Mouse (Mus musculus) intestine, postnatal 0 days (tissue): ENCODE results near the gene Hecw1. TPM values are rescaled to one million over a fixed set of nuclear protein-coding genes. Genes with fewer than 3 reads are reported as not detected.

Experiments used
- ATAC-seq: fragments of 200-750 bp; cut with Nextera tagmentation; 2 replicates; pipeline ENCODE4 v1.8.0; 2017; ENCODE audit warnings: mild to moderate bottlenecking, moderate TSS enrichment, moderate library complexity
- H3K27ac ChIP-seq: fragments of 300-500 bp; sonication (generic); 2 replicates; pipeline ENCODE4 v1.5.1; 2014; ENCODE audit warnings: mild to moderate bottlenecking, low read depth, low read length, moderate library complexity
- H3K27me3 ChIP-seq: fragments of 300-500 bp; sonication (generic); replicated peaks from 2 replicates; pipeline ENCODE4 v1.6.1; 2014; ENCODE audit warnings: low read length, mixed read lengths; ENCODE audit not compliant: control insufficient read depth, insufficient read depth
- H3K36me3 ChIP-seq: fragments of 300-500 bp; sonication (generic); 2 replicates; pipeline ENCODE4 v1.6.1; 2014; ENCODE audit warnings: mild to moderate bottlenecking, moderate library complexity; ENCODE audit not compliant: control insufficient read depth, insufficient read depth
- H3K4me1 ChIP-seq: fragments of 300-500 bp; sonication (generic); replicated peaks from 2 replicates; pipeline ENCODE4 v1.6.1; 2014; ENCODE audit warnings: antibody characterized with exemption, low read length, mixed read lengths; ENCODE audit not compliant: control insufficient read depth, insufficient read depth
- H3K4me2 ChIP-seq: fragments of 300-500 bp; sonication (generic); replicated peaks from 2 replicates; pipeline ENCODE4 v1.6.1; 2014; ENCODE audit warnings: low read depth, mild to moderate bottlenecking, moderate library complexity
- H3K4me3 ChIP-seq: fragments of 300-500 bp; sonication (generic); 2 replicates; pipeline ENCODE4 v1.5.1; 2014; ENCODE audit warnings: low read depth, low read length
- H3K9ac ChIP-seq: fragments of 300-500 bp; sonication (generic); 2 replicates; pipeline ENCODE4 v1.6.1; 2014; ENCODE audit warnings: mild to moderate bottlenecking, low read depth, low read length
- H3K9me3 ChIP-seq: fragments of 300-500 bp; sonication (generic); 2 replicates; pipeline ENCODE4 v1.6.1; 2016; ENCODE audit warnings: mixed run types; ENCODE audit not compliant: control insufficient read depth
- CTCF ChIP-seq: sonication (generic); IDR thresholded peaks from 2 replicates; pipeline ENCODE4 v1.5.1; 2016; ENCODE audit warnings: low read depth, mild to moderate bottlenecking, control low read depth, antibody characterized with exemption, moderate library complexity
- WGBS: fragments of 180-500 bp; shearing (Covaris S2); extraction: QIAGEN DNeasy Blood & Tissue Kit; methylation state at CpG from one replicate; pipeline ENCODE4 v1.1.7; 2014; 5-methylcytosine and 5-hydroxymethylcytosine counted together
- polyA plus RNA-seq: library from polyadenylated mRNA; unstranded; fragments of >200 nt; fragmentation: Nextera tagmentation; extraction: Ambion mirVana; gene quantifications from 2 replicates; pipeline ENCODE4 v1.2.1, GENCODE M21; 2015

Gene Hecw1
- polyA plus RNA-seq, 1 experiment from 2014 or later, result 0.14 TPM

- H3K4me3 ChIP-seq, result no peak overlapping the region
- WGBS, result 72% methylated on average over 2 of the region's 2 CpGs
- no peaks in the 10 kb centered on the region for H3K27me3 ChIP-seq
- no peak overlapping the region for H3K27ac ChIP-seq
- H3K9ac ChIP-seq, result no peak overlapping the region
- H3K36me3 ChIP-seq, result no peaks in the 10 kb centered on the region
- ATAC-seq, result no peak
- no peaks in the 10 kb centered on the region for H3K4me1 ChIP-seq
- no peaks in the 10 kb centered on the region for H3K9me3 ChIP-seq
- no peak overlapping the region for H3K4me2 ChIP-seq
- TF ChIP-seq CTCF, result no peak
Measured at GRCm38 (mm10) chr13:14496954-14497353, 26.1 kb downstream of the Hecw1 start.

- ATAC-seq, result no peak
- Histone ChIP-seq H3K27me3 (no peaks in the 10 kb centered on the region), H3K4me3 (no peak overlapping the region), H3K9me3 (no peaks in the 10 kb centered on the region), H3K36me3 (no peaks in the 10 kb centered on the region), H3K4me2 (no peak overlapping the region), H3K9ac (no peak overlapping the region), H3K27ac (no peak overlapping the region), H3K4me1 (no peaks in the 10 kb centered on the region)
- WGBS, result 90% methylated on average over 2 of the region's 2 CpGs
- TF ChIP-seq CTCF, result no peak
Measured at GRCm38 (mm10) chr13:14487812-14488211, 35.2 kb downstream of the Hecw1 start.

GRCm38 (mm10) chr13:14471121-14471520, 51.9 kb downstream of the Hecw1 start:
- Histone ChIP-seq H3K36me3 (no peaks in the 10 kb centered on the region), H3K9ac (no peak overlapping the region)
- WGBS, result 71% methylated on average over 1 of the region's 1 CpGs

GRCm38 (mm10) chr13:14467517-14467916, 55.5 kb downstream of the Hecw1 start:
- Histone ChIP-seq H3K4me3 (no peak overlapping the region), H3K4me1 (no peaks in the 10 kb centered on the region), H3K27me3 (no peaks in the 10 kb centered on the region), H3K9ac (no peak overlapping the region), H3K36me3 (no peaks in the 10 kb centered on the region), H3K9me3 (no peaks in the 10 kb centered on the region), H3K4me2 (no peak overlapping the region), H3K27ac (no peak overlapping the region)
- ATAC-seq, result no peak
- WGBS, result 83% methylated on average over 3 of the region's 3 CpGs
- no peak for TF ChIP-seq CTCF

More at GRCm38 (mm10) chr13:14471121-14471520, 51.9 kb downstream of the Hecw1 start:
- Histone ChIP-seq H3K4me2 (no peak overlapping the region), H3K27ac (no peak overlapping the region), H3K4me3 (no peak overlapping the region), H3K9me3 (no peaks in the 10 kb centered on the region), H3K4me1 (no peaks in the 10 kb centered on the region), H3K27me3 (no peaks in the 10 kb centered on the region)
- ATAC-seq, result no peak
- no peak for TF ChIP-seq CTCF

GRCm38 (mm10) chr13:14461036-14461435, 62.0 kb downstream of the Hecw1 start:
- no peak for TF ChIP-seq CTCF
- H3K9me3 ChIP-seq, result no peaks in the 10 kb centered on the region
- no peaks in the 10 kb centered on the region for H3K27me3 ChIP-seq
- H3K4me3 ChIP-seq, result no peak overlapping the region
- H3K4me2 ChIP-seq, result no peak overlapping the region
- no peaks in the 10 kb centered on the region for H3K36me3 ChIP-seq
- no peak overlapping the region for H3K27ac ChIP-seq
- H3K4me1 ChIP-seq, result no peaks in the 10 kb centered on the region
- no peak overlapping the region for H3K9ac ChIP-seq
- 77% methylated on average over 5 of the region's 5 CpGs for WGBS
- no peak for ATAC-seq

- Histone ChIP-seq H3K9me3 (no peaks in the 10 kb centered on the region), H3K27me3 (no peaks in the 10 kb centered on the region), H3K36me3 (no peaks in the 10 kb centered on the region), H3K4me1 (no peaks in the 10 kb centered on the region), H3K27ac (no peak overlapping the region), H3K9ac (no peak overlapping the region), H3K4me3 (no peak overlapping the region), H3K4me2 (no peak overlapping the region)
- no peak for ATAC-seq
- TF ChIP-seq CTCF, result no peak
- WGBS, result 77% methylated on average over 2 of the region's 2 CpGs
Measured at GRCm38 (mm10) chr13:14457043-14457442, 66.0 kb downstream of the Hecw1 start.

GRCm38 (mm10) chr13:14439540-14439939, 83.5 kb downstream of the Hecw1 start:
- Histone ChIP-seq H3K4me2 (no peak overlapping the region), H3K9ac (no peak overlapping the region), H3K4me3 (no peak overlapping the region), H3K36me3 (no peaks in the 10 kb centered on the region), H3K9me3 (no peaks in the 10 kb centered on the region), H3K4me1 (no peaks in the 10 kb centered on the region), H3K27me3 (no peaks in the 10 kb centered on the region), H3K27ac (no peak overlapping the region)
- no peak for TF ChIP-seq CTCF
- ATAC-seq, result no peak
